Mouse (Mus musculus) large intestine, adult 2 months (tissue): ENCODE data around the gene Ppm1l. TPM values are rescaled to one million over a fixed set of nuclear protein-coding genes. Genes with fewer than 3 reads are reported as not detected.
"Not testable (repeated sequence)": the region's sequence is repeated elsewhere in the genome, so short reads cannot be mapped to it uniquely, and the experiment has no call there.

Experiments used
- DNase-seq: peaks from one replicate; pipeline ENCODE4 v3.0.0-alpha.2; 2012; ENCODE audit warnings: low read depth, low spot score
- WGBS: fragments of 180-500 bp; shearing (Covaris S2); methylation state at CpG from one replicate; pipeline ENCODE4 v1.1.7; 2018; 5-methylcytosine and 5-hydroxymethylcytosine counted together
- polyA plus RNA-seq: library from polyadenylated mRNA; depleted of rRNA; stranded (reverse); fragments of >200 nt; gene quantifications from 2 replicates; pipeline ENCODE4 v1.2.3, GENCODE M21; 2012

Ppm1l gene
- polyA plus RNA-seq, 1 experiment, result 2.6 TPM

- 72% methylated on average over 6 of the region's 6 CpGs for WGBS
- DNase-seq, result no peak
Observed at GRCm38 (mm10) chr3:69416112-69416511, 99.5 kb downstream of the Ppm1l start.

GRCm38 (mm10) chr3:69422741-69423140 is 106.1 kb downstream of the Ppm1l start:
- DNase-seq, result no peak
- WGBS, result 66% methylated on average over 3 of the region's 3 CpGs

- no peak for DNase-seq
- 48% methylated on average over 4 of the region's 4 CpGs for WGBS
Observed at GRCm38 (mm10) chr3:69423371-69423770, 106.7 kb downstream of the Ppm1l start.

DNA sequence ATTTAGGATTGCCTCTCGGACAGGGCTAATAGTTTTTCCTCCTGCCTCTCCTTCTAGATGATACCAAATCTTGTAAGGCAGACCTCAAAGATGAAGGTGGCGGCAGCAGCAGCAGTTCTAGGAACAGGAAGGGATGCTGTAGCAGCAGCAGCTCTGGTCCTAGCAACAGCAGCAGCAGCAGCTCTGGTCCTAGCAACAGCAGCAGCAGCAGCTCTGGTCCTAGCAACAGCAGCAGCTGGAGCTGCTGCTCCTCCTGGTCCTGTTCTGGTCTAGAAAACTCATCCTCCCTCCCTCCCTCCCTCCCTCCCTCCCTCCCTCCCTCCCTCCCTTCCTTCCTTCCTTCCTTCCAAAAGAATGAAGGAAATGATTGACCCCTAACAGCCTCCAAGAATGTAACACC is 108.1 kb downstream of the Ppm1l start:
- not testable (repeated sequence) for DNase-seq
- 84% methylated on average over 2 of the region's 2 CpGs for WGBS

- DNase-seq, result no peak
- 76% methylated on average over 4 of the region's 4 CpGs for WGBS
Observed at GRCm38 (mm10) chr3:69427259-69427658, 110.6 kb downstream of the Ppm1l start.

GRCm38 (mm10) chr3:69428221-69428620 is 111.6 kb downstream of the Ppm1l start:
- no peak for DNase-seq
- 67% methylated on average over 3 of the region's 3 CpGs for WGBS

- 91% methylated on average over 5 of the region's 5 CpGs for WGBS
- DNase-seq, result no peak
Observed at GRCm38 (mm10) chr3:69429319-69429718, 112.7 kb downstream of the Ppm1l start.

GRCm38 (mm10) chr3:69433580-69433979 is 116.9 kb downstream of the Ppm1l start:
- DNase-seq, result no peak
- whole genome bisulfite sequencing, result 84% methylated on average over 10 of the region's 10 CpGs

- 79% methylated on average over 12 of the region's 12 CpGs for WGBS
- no peak for DNase-seq
Observed at GRCm38 (mm10) chr3:69438773-69439514, 122.3 kb downstream of the Ppm1l start.

- DNase-seq, result no peak
Observed at GRCm38 (mm10) chr3:69440761-69441160, 124.1 kb downstream of the Ppm1l start.

GRCm38 (mm10) chr3:69446989-69447388 is 130.3 kb downstream of the Ppm1l start:
- WGBS, result 55% methylated on average over 5 of the region's 5 CpGs
- DNase-seq, result no peak

More at GRCm38 (mm10) chr3:69440761-69441160, 124.1 kb downstream of the Ppm1l start:
- 69% methylated on average over 5 of the region's 5 CpGs for WGBS

DNA sequence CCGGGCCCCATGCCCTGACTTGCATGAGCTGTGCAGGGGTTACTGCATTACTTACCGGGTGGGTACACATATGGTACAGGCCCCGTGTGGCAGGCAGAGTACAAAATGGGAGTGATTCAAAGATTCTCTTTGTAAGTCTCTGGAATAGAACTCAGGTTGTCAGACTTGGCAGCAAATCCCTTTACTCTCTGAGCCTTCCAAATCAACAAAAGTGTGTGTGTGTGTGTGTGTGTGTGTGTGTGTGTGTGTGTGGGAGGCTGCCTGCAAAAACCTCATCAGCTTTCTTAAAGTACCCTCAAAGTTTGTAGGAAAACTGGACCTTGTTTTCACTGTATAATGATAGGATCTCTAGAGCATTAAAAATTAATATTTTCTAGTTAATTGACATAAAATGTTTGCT is 132.4 kb downstream of the Ppm1l start:
- 85% methylated on average over 3 of the region's 3 CpGs for WGBS
- DNase-seq, result no peak

- 70% methylated on average over 3 of the region's 3 CpGs for WGBS
- DNase-seq, result no peak
Observed at GRCm38 (mm10) chr3:69454330-69454729, 137.7 kb downstream of the Ppm1l start.

GRCm38 (mm10) chr3:69456071-69456470 is 139.4 kb downstream of the Ppm1l start:
- no peak for DNase-seq
- 86% methylated on average over 5 of the region's 5 CpGs for WGBS

DNA sequence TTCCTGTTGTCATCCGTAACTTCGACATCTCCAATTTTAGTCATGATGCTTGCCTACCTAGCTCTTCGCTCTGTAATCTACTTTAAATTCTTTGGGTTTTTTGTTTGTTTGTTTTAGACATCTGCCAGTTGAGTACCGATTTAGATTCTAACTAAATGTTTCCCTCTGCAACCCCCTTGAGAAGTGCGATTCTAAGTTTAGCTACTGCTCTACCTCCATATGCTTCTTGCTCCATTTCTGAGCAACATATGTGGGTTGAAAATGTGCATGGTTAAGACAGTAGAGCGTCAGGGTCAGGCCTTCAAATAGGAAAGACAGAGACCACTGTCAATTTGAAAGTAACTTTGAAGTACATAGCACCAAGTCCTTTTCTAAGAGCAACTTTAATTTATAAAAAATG is 142.1 kb downstream of the Ppm1l start:
- no peak for DNase-seq
- 81% methylated on average over 6 of the region's 6 CpGs for WGBS

DNA sequence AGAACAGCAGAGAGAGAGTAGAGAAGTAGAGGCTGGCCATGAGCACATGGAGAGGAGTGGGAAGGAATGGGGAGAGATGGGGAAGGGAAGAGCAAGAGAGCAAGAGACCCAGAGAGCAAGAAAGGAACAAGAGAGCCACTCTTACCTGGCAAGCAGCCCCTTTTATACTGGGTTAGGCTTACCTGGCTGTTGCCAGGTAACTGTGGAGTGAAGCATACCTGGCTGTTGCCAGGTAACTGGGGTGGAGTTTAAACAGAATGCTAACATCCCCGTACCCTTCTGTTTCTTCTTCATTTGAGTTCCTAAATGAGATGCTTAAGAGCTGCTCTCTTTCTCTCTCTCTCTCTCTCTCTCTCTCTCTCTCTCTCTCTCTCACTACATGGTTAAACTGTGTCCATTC is 145.3 kb downstream of the Ppm1l start:
- WGBS, result 38% methylated on average over 1 of the region's 1 CpGs
- no peak for DNase-seq

GRCm38 (mm10) chr3:69465751-69466150 is 149.1 kb downstream of the Ppm1l start:
- DNase-seq, result no peak
- 90% methylated on average over 4 of the region's 4 CpGs for WGBS

DNA sequence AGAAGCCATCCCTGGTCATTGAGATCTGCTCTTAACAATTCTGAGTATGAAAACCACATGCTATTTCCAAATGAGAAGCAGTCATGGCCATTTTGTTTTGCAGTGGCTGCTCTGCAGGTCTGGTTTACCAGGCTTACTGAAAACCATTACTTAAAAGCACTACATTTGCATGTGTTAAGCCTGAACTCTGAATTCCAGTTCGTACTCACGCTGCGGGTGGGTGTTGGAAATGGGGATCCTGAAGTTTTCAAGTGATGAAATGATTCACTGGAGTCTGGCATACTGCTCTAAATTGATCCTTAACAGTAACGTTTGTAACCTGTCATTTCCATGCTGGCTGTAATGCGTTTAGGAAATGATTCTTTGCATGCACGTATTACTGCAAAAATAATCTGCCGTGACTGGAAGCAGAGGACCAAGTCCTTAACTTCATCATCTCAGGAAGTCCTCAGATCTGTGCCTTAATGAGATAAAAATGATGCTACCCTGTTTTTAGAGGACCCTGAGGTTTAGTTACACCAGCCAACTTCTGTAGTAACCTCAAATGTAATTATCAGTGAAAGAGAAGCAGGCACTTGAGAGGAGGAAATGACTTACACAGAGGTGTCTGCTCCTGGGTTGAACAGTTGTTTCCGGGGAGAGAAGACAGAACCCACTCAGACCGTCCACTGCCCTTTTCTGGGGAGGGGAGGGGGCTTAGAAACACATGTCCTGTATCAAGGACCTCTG is 151.8 kb downstream of the Ppm1l start:
- DNase-seq, result no peak
- 69% methylated on average over 9 of the region's 9 CpGs for WGBS

- DNase-seq, result no peak
- WGBS, result 59% methylated on average over 6 of the region's 6 CpGs
Observed at GRCm38 (mm10) chr3:69469463-69470141, 152.9 kb downstream of the Ppm1l start.

- DNase-seq, result no peak
- WGBS, result 81% methylated on average over 11 of the region's 11 CpGs
Observed at GRCm38 (mm10) chr3:69470142-69470796, 153.6 kb downstream of the Ppm1l start.
